Mouse (Mus musculus) c-Kit-positive CD71-positive TER-119-positive erythroid progenitor cells, embryonic 14.5 days (primary cell): ENCODE results near the gene Krt27.

Experiments
- DNase-seq: peaks from one replicate; pipeline ENCODE4 v3.0.0-alpha.2; 2013; ENCODE audit warnings: low spot score

Krt27 gene

GRCm38 (mm10) chr11:99329655-99330054 lies 21.2 kb downstream of the Krt27 start:
- DNase-seq, result no peak

GRCm38 (mm10) chr11:99322851-99323250 lies 28.1 kb downstream of the Krt27 start, which contains the start of gene Krt25:
Gene Krt25, minus strand, starts transcription at chr11:99322951.
- DNase-seq, result no peak

- DNase-seq, result no peak
Measured at GRCm38 (mm10) chr11:99321094-99321493, 29.8 kb downstream of the Krt27 start.

- no peak for DNase-seq
Measured at GRCm38 (mm10) chr11:99319127-99319526, 31.8 kb downstream of the Krt27 start.

GRCm38 (mm10) chr11:99316543-99316942 lies 34.4 kb downstream of the Krt27 start:
- no peak for DNase-seq

GRCm38 (mm10) chr11:99314594-99314993 lies 36.3 kb downstream of the Krt27 start:
- no peak for DNase-seq

- peak; percentile 27 for DNase-seq
Measured at GRCm38 (mm10) chr11:99310882-99311281, 40.0 kb downstream of the Krt27 start.

GRCm38 (mm10) chr11:99307579-99307978 lies 43.3 kb downstream of the Krt27 start:
- peak; percentile 34 for DNase-seq
